Mouse (Mus musculus) WW6 (cell line): ENCODE measurements around the gene Gm49416.
"Not testable (repeated sequence)": the region's sequence is repeated elsewhere in the genome, so short reads cannot be mapped to it uniquely, and the experiment has no call there.

Experiments
- DNase-seq: peaks from one replicate; pipeline ENCODE4 v3.0.0-alpha.2; 2013; ENCODE audit warnings: low read depth, low spot score

Gene Gm49416

GRCm38 (mm10) chr19:8875031-8875430, 13.7 kb upstream of the Gm49416 start:
- no peak for DNase-seq

GRCm38 (mm10) chr19:8880311-8881033, 8.3 kb upstream of the Gm49416 start, which contains the start of gene Uqcc3:
Gene Uqcc3 (minus strand): TSS chr19:8880923.
- no peak for DNase-seq

DNA sequence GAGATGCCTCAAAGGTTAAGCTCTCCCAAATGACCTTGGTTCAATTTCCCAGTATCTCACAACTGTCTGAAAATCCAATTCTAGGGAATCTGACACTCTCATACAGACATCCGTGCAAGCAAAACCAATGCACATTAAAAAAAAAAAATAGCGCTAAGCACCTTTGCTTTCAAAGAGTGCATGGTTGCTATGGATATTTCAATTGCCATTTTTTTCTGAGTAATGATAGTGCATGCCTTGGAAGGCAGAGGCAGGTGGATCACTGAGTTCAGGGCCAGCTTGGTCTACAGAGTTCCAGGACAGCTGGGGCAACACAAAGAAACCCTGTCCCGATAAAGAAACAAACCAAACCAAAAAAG, 7.7 kb upstream of the Gm49416 start:
- no peak for DNase-seq

DNA sequence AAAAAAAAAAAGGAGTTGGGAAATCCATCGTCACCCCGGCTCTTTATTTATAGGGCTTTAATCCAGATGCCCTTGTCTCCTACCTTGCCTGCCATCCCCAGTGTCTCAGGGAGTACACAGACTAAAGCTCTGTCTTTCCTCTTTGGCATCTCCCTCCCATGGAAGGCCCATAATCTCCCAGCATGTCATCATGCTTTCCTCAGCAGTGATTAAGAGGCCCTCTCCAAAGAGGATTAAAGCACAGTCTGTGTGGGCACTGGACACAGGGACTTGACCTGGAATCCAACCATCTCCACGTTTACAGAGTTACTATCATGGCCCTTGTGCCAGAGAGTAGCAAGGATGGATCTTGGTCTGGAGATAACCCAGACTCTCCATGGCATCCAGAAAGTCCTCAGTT, 5.1 kb upstream of the Gm49416 start, which contains the start of the genes Lbhd1 and Gm49403:
Lbhd1 (plus strand) TSS at position 117 of the 400 bp plus-strand sequence.
Gm49403 (plus strand) TSS at position 315 of the 400 bp plus-strand sequence.
- no peak for DNase-seq

GRCm38 (mm10) chr19:8886916-8887584, 1.7 kb upstream of the Gm49416 start:
- no peak for DNase-seq

DNA sequence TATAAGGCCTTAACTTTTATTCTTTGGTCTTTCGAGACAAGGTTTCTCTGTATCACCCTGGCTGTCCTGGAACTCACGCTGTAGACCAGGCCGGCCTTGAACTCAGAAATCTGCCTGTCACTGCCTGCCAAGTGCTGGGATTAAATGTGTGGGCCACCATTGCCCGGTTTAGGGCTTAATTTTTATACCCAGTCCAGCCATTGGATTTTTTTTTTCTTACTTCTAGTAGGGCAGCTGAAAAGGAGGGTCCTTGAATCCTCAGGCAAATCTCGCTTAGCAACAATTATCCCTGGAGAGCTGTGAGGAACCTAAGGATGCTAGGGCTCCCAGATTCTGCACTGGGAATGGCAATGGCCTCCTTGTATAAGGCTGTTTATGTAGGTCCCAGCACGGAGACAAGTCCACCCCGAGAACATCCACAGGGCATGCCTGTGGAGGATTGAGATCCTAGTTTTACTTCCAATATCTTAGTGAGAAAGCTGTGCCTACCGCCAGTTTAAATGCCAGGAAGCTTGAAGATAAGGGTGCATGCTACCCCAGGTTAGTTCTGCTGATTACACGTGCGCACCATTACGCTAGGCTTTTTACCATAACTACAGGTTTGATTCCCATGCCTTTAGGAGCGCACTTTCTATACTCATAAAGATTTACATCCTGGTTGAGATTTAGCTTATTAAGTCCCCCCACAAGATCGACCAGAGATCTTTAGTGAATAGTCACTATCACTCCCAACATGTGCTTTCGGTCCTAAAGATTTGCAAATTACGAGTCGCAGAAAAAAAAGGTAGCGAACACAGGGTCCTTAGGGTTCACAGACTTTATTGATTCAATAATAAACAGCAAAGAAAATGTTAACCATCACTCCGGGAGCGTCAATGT, 902 bp upstream of the Gm49416 start:
- no peak for DNase-seq

DNA sequence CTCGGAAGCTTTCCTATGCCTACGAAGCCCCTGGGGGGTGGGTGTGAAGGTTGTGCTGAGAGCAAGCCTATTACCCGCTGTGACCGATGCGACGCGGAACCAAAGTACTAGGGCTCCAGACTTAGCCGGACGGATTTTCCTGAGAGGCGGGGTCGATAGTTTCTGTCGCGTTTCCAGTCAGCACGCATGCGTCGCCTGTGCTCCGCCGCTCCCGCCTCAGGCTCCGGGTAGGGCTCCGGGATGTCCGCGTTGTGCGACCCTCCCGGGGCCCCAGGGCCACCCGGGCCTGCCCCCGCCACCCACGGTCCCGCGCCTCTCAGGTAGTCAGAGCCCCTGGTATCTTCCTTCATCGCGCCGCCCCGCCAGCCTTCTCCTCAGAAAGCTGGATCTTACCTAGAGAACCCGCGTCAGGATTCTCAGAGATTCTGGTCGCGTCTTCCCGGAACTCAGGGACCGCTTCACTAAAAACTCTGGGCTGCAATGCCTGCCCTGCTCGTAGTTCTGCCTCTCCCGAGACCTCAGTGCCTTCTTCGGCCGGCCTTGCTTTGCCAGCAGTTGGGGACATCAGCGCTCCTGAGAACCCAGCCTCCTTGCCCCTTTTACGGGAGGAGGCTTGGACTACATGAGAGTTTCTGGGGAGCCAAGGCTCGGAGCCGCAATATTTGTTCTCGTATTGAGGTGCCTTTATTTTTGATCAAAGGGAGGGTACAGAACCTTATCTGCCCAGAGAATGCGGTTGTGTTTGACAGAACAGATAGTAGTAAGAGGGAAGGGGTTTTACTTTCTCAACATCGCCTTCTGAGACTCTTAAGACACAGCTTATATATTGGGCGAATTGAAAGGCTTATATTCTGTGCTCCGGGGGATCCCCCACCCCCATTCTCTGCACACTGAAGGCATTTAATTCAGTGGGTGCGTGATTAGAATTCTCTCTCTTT, 4.4 kb downstream of the Gm49416 start, which contains the start of gene Ints5:
Ints5 (plus strand) TSS at position 177 of the 938 bp plus-strand sequence.
- DNase-seq: no peak

GRCm38 (mm10) chr19:8895397-8895960, 6.8 kb downstream of the Gm49416 start:
- no peak for DNase-seq

DNA sequence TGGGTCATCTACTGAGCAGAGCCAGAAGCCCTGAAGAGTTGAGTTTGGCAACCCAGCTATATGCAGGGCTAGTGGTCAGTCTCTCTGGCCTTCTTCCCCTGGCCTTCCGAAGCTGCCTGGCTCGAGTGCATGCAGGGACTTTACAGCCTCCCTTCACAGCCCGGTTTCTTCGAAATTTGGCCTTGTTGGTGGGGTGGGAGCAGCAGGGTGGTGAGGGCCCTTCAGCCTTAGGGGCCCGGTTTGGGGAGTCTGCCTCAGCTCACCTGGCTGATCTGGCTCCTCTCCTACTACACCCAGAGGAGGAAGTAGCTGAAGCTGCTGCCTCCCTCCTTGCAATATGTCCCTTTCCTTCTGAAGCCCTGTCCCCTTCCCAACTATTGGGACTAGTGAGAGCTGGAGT, 7.5 kb downstream of the Gm49416 start:
- not testable (repeated sequence) for DNase-seq

DNA sequence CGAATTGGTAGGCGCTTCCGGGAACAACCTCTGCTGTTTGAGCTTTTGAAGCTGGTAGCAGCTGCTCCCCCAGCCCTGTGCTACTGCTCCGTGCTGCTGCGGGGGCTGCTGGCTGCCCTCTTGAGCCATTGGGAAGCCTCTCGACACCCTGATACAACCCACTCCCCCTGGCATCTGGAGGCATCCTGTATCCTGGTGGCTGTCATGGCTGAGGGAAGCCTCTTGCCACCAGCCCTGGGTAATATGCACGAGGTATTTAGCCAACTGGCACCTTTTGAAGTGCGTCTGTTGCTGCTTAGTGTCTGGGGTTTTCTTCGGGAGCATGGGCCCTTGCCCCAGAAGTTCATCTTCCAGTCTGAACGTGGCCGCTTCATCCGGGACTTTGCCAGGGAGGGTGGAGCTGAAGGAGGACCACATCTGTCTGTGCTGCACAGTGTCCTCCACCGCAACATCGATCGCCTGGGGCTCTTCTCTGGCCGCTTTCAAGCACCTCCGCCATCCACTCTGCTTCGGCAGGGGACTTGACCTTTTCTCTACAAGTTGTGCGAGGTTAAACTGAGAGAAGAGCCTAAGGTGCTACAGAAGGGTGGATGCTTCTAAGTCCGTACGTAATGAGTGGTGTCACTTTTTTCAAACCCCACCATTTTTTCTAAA, 8.6 kb downstream of the Gm49416 start:
- DNase-seq: not testable (repeated sequence)

GRCm38 (mm10) chr19:8897865-8898495, 9.3 kb downstream of the Gm49416 start, which contains the start of gene Ganab:
Gene Ganab (plus strand): TSS chr19:8898071.
- DNase-seq: peak; percentile 91

- no peak for DNase-seq
Measured at GRCm38 (mm10) chr19:8898576-8898975, 9.8 kb downstream of the Gm49416 start.

GRCm38 (mm10) chr19:8899079-8899478, 10.4 kb downstream of the Gm49416 start:
- DNase-seq: no peak

- DNase-seq: no peak
Measured at GRCm38 (mm10) chr19:8903412-8903811, 14.7 kb downstream of the Gm49416 start.

- DNase-seq: no peak
Measured at GRCm38 (mm10) chr19:8908531-8908930, 19.8 kb downstream of the Gm49416 start.

- no peak for DNase-seq
Measured at GRCm38 (mm10) chr19:8911810-8912209, 23.1 kb downstream of the Gm49416 start.

- DNase-seq: no peak
Measured at GRCm38 (mm10) chr19:8914212-8914611, 25.5 kb downstream of the Gm49416 start.

- no peak for DNase-seq
Measured at GRCm38 (mm10) chr19:8919000-8919399, 30.3 kb downstream of the Gm49416 start.

- no peak for DNase-seq
Measured at GRCm38 (mm10) chr19:8919684-8920072, 31.0 kb downstream of the Gm49416 start.
